Mouse (Mus musculus): ENCODE measurements at regions not wholly inside any gene's neighbourhood (a gene's known extent, or its start where the extent isn't known, plus 50 kb on each side); places are given as distances from the start of the nearest gene placed in this dataset.
A peak's percentile ranks its signal among the peaks of the same experiment; 100 is the strongest.

DNA sequence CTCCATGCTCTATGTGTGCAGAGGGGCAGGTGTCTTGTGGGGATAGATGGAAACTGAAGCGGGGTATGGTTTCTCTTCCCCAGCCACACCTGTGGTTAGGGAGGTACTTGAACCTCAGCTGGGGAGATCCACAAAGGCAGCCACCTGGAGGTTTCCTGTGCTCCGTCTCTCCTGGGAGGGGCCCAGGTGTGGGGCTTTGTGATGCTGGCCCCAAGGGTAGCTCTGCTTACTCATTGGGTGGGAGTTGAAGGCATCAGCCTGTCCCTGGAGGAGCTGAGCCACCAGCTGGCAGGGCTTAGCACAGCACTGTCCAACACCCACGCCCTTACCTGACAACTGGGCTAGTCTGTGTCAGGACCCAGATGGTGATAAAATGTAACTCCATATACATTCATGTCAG, 81.4 kb downstream of the Lhx2 start:
- no peak for DNase-seq

DNA sequence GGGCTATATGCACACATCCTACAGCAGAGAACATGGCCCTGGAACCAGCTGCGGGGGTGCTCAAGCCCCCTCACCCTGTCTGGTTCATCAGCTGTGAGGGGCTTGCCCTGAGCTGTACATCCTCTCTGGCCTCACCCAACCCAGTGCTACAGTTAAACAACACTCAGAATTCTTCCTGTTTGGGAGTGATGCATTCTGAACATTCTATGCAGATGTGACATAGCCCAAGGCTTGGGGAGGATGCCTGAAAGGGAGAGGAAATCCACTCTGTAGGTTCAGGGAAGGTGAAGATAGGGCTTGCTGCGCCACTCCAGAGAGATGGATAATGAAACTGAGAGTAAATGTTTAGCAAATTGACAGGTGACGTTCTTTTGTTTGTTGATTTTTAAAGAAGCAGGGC, 83.3 kb downstream of the Lhx2 start:
- DNase-seq = no peak

DNA sequence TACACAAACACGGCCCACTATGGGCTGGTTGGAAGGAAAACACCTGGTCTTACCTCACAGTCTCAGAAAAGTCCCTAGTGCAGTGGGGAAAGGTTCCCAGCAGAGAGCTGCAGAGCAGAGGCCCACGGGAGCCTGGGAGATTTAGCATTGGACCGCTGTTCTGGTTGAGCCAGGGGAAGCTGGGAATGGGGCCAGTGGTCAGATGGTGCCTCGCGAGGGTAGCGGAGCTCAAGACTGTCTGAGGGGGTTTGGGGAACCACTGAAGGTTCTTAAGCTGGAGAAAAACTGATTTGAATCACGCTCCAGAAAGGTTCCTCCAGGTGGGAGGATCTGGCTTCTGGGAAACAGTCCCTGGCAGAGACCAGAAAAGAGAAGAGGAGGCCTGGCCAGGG, 84.8 kb downstream of the Lhx2 start:
- DNase-seq = no peak

DNA sequence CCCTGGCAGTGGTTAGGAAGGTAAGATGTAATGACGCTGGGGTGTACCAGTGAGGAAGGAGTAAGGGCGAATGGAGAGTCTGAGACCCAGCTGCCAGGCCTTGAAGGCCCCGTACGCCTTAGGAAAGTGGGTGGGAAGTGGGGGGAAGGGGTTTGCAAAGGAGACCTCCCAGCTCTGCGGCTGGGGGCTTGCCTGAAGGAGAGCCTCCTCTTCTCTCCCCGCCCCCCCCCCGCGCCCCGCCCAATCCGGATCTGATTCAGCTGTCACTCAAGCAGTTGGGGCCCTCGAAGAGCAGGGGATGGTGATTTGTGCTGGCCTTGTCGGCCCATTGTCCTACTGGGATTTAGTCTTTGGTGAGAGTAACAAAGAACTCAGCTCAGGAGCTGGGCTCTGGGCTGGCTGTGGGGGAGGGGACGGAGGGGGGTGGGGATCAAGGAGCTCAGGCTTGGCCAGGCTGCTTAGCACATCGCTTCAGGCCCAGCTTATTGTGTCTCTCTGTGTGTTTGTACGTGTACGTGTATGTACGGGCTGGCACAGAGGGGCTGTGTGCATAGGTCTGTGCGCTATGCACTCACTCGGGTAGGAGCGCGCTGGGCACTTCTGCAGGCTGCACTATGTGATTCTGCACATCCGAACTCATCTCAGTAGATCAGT, 85.3 kb downstream of the Lhx2 start:
- no peak for DNase-seq

DNA sequence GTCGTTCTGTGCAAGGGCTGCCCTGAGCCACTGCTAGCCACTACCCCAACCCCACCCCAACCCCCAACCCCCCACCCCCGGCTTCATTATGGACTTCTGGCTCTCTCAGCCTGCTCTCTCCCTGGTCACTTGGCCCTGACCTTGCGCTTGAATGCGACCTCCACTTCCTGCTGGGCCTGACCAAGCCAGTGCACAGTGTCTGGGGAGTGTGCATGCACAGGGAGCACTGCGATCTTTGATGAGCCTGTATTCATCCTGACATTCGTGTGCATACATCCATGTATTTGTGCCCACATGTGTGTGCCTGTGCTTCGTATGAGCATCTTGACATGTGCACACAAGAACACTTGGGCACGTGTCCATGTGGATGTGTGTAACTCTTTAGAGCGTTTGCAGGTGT, 85.9 kb downstream of the Lhx2 start:
- DNase-seq = no peak

DNA sequence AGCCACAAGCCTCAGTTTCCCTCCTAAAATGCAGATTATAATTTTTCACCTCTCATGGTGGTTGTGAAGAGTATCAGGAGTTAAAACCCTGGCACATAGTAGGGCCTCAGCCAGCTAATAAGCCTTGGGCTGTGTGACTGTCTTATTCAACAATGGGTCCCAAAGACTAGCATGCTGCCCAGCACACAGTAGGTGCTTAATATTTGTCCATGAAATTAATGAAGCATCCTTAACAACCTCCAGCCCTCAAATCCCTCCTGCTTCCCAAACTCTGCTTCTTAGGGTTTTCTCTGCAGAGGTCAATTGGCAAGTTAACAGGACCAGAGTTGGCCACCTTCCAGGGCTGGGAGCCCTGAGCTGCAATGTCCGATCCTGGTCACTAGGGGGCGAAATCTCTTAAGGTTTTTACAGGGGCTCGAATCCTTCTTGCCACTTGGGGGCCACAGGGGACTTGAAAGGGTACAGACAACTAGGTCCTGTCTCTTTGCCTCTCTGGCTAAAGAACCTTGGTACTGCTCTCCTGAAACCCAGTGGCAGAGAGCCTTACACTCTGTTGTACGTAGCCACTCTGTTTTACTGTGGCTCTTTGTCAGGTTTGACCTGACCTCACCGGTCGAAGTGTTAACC, 81.6 kb upstream of the Nek6 start:
- DNase-seq = peak; percentile 72

DNA sequence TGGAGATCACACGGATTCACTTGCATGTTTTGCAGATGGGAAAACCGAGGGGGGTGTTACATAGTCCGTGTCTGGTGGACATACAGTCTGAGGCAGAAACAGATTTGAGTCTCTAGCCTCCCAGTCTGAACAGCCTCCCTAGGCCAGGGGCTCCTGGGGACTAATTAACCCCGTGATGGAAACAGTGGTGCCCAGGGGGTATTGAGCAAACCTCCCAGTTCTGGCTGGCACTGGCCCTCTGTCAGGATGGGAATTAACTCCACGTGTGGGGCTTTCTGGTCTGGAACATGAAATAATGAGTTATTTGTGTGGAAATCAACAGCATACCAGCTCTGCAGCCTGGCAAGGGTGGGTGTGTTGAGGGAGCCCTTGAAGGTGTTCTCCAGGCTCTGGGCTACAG, 79.9 kb upstream of the Nek6 start:
- DNase-seq = no peak

DNA sequence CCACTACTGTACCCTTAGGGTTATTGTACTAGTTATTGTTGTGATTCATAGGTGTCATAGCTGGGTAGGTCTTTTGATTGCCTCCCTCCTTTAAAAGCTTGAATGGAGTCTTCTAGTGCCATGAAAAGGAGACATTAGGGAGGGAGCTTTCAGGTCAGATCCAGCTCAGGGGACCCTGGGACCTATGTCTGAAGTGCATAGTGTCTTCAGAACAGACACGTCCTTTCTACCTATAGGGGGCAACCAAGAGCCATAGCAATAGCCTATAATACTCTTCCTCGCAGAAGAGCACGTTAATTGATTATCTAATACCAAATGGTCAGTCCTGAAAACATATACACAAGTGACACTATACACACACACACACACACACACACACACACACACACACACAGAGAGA, 77.7 kb upstream of the Nek6 start:
- peak; percentile 13 for DNase-seq

DNA sequence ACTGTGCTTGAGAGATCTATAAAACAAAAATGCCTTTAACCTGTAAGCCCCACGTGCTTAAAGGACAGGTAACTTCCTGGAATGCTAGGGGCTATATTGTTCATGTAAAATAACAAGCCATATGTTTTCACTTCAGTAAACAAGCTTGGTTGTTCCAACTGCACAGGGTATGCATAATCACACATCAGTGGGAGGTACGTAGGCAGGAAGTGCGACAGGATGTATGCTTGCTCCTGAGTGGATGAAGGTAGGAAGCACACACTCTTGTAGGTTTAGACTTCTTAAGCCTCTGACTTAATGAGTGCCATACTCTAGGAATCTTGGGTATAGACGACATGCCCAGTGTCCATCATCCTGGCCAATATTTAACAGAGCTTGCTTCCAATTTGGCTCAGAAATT, 74.7 kb upstream of the Nek6 start:
- DNase-seq = no peak

DNA sequence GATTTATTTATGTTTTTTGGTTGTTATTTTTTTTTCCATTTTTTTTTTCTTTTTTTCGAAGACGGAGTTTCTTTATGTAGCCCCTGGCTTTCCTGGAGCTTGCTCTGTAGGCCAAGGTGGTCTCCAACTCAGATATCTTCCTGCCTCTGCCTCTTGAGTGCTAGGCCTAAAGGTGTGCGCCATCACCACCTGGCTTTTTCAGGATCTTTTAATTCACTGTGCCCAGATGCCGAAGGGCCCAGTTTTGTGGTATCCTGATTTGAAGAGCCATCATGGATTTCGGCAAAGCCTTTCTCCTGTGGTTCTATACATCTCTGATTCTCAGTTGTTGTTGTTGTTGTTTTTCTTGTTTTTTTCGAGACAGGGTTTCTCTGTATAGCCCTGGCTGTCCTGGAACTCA, 72.3 kb upstream of the Nek6 start:
- no peak for DNase-seq

DNA sequence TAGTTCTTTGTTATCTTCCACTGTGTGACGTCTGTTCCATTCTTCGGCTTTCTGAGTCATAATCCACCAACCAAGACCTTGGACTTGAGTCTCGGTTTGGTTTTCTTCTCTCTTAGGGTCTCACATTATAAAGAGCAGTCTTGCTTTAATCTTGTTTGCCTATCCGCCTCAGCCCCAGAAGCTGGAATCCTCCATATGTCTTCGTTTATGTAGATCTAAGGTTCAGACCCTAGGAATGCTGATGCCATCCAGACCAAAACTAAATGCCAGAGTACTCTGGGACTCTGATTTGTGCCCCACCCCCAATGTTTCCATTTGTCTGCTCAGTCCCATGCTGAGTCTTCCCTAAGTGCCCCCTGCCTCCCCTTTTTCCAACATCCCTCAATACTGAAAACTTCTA, 71.5 kb upstream of the Nek6 start:
- no peak for DNase-seq

DNA sequence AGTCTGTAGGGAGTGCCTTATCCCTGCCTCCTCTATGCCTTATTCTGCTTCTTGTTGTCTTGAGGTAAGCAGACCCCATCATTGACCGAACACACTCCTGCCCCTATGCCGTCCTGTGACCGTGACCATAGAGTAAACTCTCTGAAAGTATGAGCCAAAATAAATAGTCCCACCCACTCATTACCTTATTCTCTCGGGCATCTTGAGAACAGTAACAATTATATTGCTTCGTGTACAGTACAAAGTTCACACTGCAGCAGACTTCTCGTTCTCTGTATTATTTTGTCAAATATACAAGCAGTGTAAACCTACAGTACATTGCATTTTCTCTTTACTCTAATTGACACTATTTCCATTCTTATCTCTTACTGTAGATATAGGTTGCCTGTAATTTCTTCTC, 62.4 kb upstream of the Nek6 start:
- no peak for DNase-seq

DNA sequence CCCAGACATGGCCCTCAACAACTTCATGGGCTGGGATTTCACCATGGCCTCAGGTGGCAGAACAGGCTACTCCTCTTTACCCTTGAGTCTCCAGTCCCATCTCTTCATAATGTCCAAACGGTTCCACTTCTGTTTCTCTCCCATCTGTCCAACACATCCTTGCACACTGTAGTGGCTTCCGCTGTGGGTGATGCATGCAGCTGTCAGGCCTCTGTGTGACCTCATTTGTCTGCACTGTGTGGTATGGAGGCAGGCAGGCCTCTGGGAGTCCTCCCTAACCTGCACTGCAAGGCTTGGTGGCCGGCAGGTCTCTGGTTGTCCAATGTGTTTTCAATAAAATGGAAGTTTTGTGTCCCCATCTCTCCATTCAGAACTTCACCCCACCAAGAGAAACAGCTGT, 54.9 kb upstream of the Nek6 start:
- DNase-seq = no peak

DNA sequence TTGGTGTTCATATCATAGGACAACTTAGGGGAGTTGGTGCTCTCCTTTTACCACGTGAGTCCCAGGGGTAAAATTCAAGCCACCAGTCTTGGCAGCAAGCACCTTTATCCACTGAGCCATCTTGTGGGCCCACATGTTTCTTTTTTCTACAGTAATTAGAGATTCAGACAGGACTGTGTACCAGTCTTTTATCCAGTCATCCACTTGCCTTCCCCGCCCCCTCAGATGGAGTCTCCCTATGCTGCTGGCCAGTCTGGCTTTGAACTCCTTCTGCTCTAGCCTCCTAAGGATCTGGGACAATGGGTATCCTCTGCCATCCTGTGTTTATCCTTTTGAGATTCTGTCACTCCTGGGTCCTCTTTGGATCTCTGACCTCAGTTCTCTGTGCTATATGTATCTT, 51.1 kb upstream of the Nek6 start:
- no peak for DNase-seq

DNA sequence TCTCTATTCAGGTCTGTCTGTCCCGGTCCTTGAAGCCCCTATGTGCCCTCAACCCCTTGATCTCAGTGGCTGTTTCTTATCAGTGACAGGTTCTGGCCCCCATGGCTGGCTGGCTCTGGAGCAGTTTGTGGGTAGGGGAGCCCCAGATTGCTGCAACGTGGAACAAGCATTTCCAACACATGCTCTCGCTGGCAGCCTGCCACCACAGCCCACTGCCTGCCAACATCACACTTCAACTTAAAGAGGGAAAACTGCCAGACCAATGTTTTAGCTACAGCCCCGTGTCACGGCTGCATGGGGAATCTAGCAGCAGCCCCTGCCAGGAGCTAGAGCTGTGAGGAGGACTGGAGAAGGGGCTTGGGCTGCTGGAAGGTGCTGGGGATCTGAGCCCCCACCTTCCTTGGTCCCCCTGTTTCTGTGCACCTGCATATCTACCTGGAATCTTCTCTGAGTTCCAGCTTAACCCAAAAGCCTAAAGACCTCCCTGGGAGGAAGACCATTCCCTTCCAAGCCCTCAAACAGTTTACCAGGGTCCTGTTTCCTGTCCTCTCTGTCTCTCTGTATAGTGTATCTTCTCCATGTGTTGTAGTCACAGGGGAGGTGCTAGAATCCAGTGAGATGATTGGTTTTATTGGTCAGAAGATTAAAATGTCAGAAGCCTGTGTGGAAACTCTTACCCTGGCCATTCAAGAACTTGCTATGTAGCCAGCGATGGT, 50.5 kb upstream of the Nek6 start:
- no peak for DNase-seq

All from thymus, postnatal 14 days (tissue).